Mouse (Mus musculus): ENCODE results near the gene Apc2.

DNA sequence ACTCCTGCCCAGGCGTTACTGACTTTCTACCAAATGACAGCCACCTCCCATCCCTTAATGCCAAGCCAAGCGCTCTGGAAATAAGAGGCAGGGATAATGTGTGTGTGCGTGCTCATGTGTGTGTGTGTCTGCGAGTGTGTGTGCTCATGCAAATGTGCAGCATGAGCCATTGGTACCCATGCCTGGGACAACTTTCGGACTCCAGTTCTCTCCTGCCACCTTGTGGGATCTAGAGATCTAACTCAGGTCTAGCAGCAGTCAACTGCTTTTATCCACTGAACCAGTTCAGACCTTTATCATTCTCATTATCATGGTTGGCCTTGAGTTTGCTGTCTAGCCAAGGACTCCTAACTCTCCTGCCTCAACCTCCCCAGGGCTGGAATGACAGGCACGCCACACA, 47.9 kb upstream of the Apc2 start:
- TF ChIP-seq TAL1 (IDR thresholded peaks at IDR 0.05; ENCODE audit: low read length) (no peak), GATA1 (IDR thresholded peaks at IDR 0.05; ENCODE audit: low read length) (no peak)

Measured in erythroblast, embryonic 14.5 days (primary cell).